Mouse (Mus musculus) ES-E14 (cell line): ENCODE measurements around the gene Map3k14. TPM values are rescaled to one million over a fixed set of nuclear protein-coding genes. Genes with fewer than 3 reads are reported as not detected.

Experiments
- DNase-seq: peaks from one replicate; pipeline ENCODE4 v3.0.0-alpha.2; 2013; ENCODE audit warnings: low read depth, low spot score
- H3K27ac ChIP-seq: 2 replicates; pipeline ENCODE4 v1.5.1; 2012; ENCODE audit warnings: low read depth, mild to moderate bottlenecking, low read length, moderate library complexity, mixed read lengths; ENCODE audit not compliant: poor library complexity, insufficient read depth, severe bottlenecking
- H3K36me3 ChIP-seq: 2 replicates; pipeline ENCODE4 v1.6.1; 2012; ENCODE audit warnings: mild to moderate bottlenecking, low read length, moderate library complexity, mixed read lengths; ENCODE audit not compliant: control insufficient read depth, poor library complexity, insufficient read depth, severe bottlenecking
- H3K4me1 ChIP-seq, 2 experiments: fragments of 150-350 bp in 1 of 2; sonication (generic) in 1 of 2; 2 replicates each; pipeline ENCODE4 v1.6.1; 2012; ENCODE audit warnings: low read length in 2 of 2, mild to moderate bottlenecking in 1 of 2, mixed read lengths in 1 of 2; ENCODE audit not compliant: control insufficient read depth in 2 of 2, insufficient read depth in 2 of 2, poor library complexity in 1 of 2
- H3K4me3 ChIP-seq, 2 experiments: fragments of 150-350 bp in 1 of 2; sonication (generic) in 1 of 2; 2 replicates each; pipeline ENCODE4 v1.5.1; 2012; ENCODE audit warnings: low read length in 2 of 2, low read depth in 1 of 2, mild to moderate bottlenecking in 1 of 2, mixed read lengths in 1 of 2; ENCODE audit not compliant: insufficient read depth in 1 of 2, poor library complexity in 1 of 2, severe bottlenecking in 1 of 2
- H3K9ac ChIP-seq: 2 replicates; pipeline ENCODE4 v1.6.1; 2012; ENCODE audit warnings: low read depth, mild to moderate bottlenecking, low read length, mixed read lengths; ENCODE audit not compliant: poor library complexity, insufficient read depth, severe bottlenecking
- H3K9me3 ChIP-seq: fragments of 150-350 bp; sonication (generic); 2 replicates; pipeline ENCODE4 v1.6.1; 2012; ENCODE audit warnings: low read depth, mild to moderate bottlenecking, low read length; ENCODE audit not compliant: control insufficient read depth, insufficient read depth
- CHD2 ChIP-seq: IDR thresholded peaks from 2 replicates; pipeline ENCODE4 v1.6.1; 2014; ENCODE audit warnings: mild to moderate bottlenecking, low read depth, low read length, inconsistent platforms
- HCFC1 ChIP-seq: IDR thresholded peaks from 2 replicates; pipeline ENCODE4 v1.6.1; 2012; ENCODE audit warnings: low read length, inconsistent platforms, borderline replicate concordance; ENCODE audit not compliant: insufficient read depth
- MAFK ChIP-seq: IDR thresholded peaks from 2 replicates; pipeline ENCODE4 v1.6.1; 2014; ENCODE audit warnings: mild to moderate bottlenecking, low read depth, low read length, inconsistent platforms; ENCODE audit not compliant: insufficient read depth
- ZC3H11A ChIP-seq: IDR thresholded peaks from 2 replicates; pipeline ENCODE4 v1.6.1; 2012; ENCODE audit warnings: low read depth, mild to moderate bottlenecking, inconsistent platforms, low read length, borderline replicate concordance
- ZNF384 ChIP-seq: IDR thresholded peaks from 2 replicates; pipeline ENCODE4 v1.6.1; 2012; ENCODE audit warnings: low read depth, low read length, inconsistent platforms
- in situ Hi-C, 2 experiments: fragments of 600-800 bp; cut with MboI; formaldehyde crosslinking; loops; one replicate each; pipeline ENCODE4 v1.15.1; 2025; ENCODE audit warnings: low sequenced_read_pairs in 2 of 2, inconsistent platforms in 1 of 2; ENCODE audit not compliant: unreplicated experiment in 2 of 2
- total RNA-seq: library from RNA; depleted of rRNA; stranded (reverse); fragments of 300-350 nt; gene quantifications from 2 replicates; pipeline ENCODE4 v1.2.3, GENCODE M21; 2012

The Map3k14 gene
- total RNA-seq, 1 experiment, result 4.5 TPM

GRCm38 (mm10) chr11:103215355-103215754 is 51.9 kb downstream of the Map3k14 start:
- Histone ChIP-seq H3K4me3 (no peak overlapping the region), H3K36me3 (no peaks in the 10 kb centered on the region), H3K9ac (no peak overlapping the region), H3K9me3 (no peaks in the 10 kb centered on the region), H3K4me1 (peaks cover 0 to 4% of the 10 kb centered on the region in 2 experiments; a peak in 1 of 4 replicates), H3K27ac (no peak overlapping the region)
- no peak for DNase-seq
- in situ Hi-C loops, result no loop called here
- TF ChIP-seq MAFK, result no peak
- TF ChIP-seq ZNF384, result no peak
- no peak for TF ChIP-seq HCFC1
- TF ChIP-seq CHD2, result no peak
- no peak for TF ChIP-seq ZC3H11A

- no peaks in the 10 kb centered on the region for H3K36me3 ChIP-seq
- no peak overlapping the region for H3K4me3 ChIP-seq
- H3K4me1 ChIP-seq, result peaks cover 0 to 4% of the 10 kb centered on the region in 2 experiments; a peak in 1 of 4 replicates
- H3K27ac ChIP-seq, result no peak overlapping the region
- in situ Hi-C loops, result no loop called here
- no peaks in the 10 kb centered on the region for H3K9me3 ChIP-seq
- TF ChIP-seq ZC3H11A, result no peak
- TF ChIP-seq HCFC1, result no peak
- no peak overlapping the region for H3K9ac ChIP-seq
- DNase-seq, result no peak
These were observed 53.6 kb downstream of the Map3k14 start for GRCm38 (mm10) chr11:103213712-103214111.

GRCm38 (mm10) chr11:103210291-103210690 is 57.0 kb downstream of the Map3k14 start:
- H3K4me1 ChIP-seq, result no peaks in the 10 kb centered on the region
- no peak overlapping the region for H3K9ac ChIP-seq
- no peak overlapping the region for H3K4me3 ChIP-seq
- TF ChIP-seq HCFC1, result peak; percentile 47; the same call in 1 of the 2 replicates
- TF ChIP-seq ZNF384, result no peak
- no peaks in the 10 kb centered on the region for H3K36me3 ChIP-seq
- no peak overlapping the region for H3K27ac ChIP-seq
- no peaks in the 10 kb centered on the region for H3K9me3 ChIP-seq
- DNase-seq, result no peak
- in situ Hi-C loops, result no loop called here

- Histone ChIP-seq H3K4me3 (no peak within 1 kb of the TSS), H3K36me3 (no peaks in the 10 kb centered on the region), H3K27ac (no peak within 1 kb of the TSS), H3K9me3 (no peaks in the 10 kb centered on the region), H3K4me1 (no peaks in the 10 kb centered on the region), H3K9ac (no peak within 1 kb of the TSS)
- DNase-seq, result no peak
- TF ChIP-seq HCFC1 (no peak), ZC3H11A (no peak), ZNF384 (no peak), MAFK (no peak), CHD2 (no peak)
- in situ Hi-C loops, result no loop called here
These were observed 58.8 kb downstream of the Map3k14 start, which contains the start of gene 1700023F06Rik for GRCm38 (mm10) chr11:103208458-103208857. Gene 1700023F06Rik, minus strand, starts transcription at chr11:103208558.

- no peak overlapping the region for H3K9ac ChIP-seq
- no peaks in the 10 kb centered on the region for H3K9me3 ChIP-seq
- H3K27ac ChIP-seq, result no peak overlapping the region
- no peak for TF ChIP-seq MAFK
- no peak for TF ChIP-seq HCFC1
- peak; percentile 75; the same call in 1 of the 2 replicates for TF ChIP-seq ZNF384
- H3K4me1 ChIP-seq, result no peaks in the 10 kb centered on the region; a peak in 1 of 4 replicates
- in situ Hi-C loops, result no loop called here
- DNase-seq, result no peak
- no peaks in the 10 kb centered on the region for H3K36me3 ChIP-seq
- no peak overlapping the region for H3K4me3 ChIP-seq
These were observed 61.1 kb downstream of the Map3k14 start for GRCm38 (mm10) chr11:103206203-103206602.
